Mouse (Mus musculus) T-helper 17 cell (primary cell): Measurements from ENCODE around the gene Sorbs1.

Source experiments
- in situ Hi-C, 2 experiments: fragments of 300-600 bp; cut with MboI, MseI; formaldehyde crosslinking; loops; 1 replicate in 1 of 2; 2 replicates in 1 of 2; pipeline ENCODE4 v1.15.1; 2025; ENCODE audit warnings: high pct_unique_total_duplicates in 2 of 2

Gene Sorbs1

GRCm38 (mm10) chr19:40275401-40276188 lies 238.0 kb downstream of the Sorbs1 start:
- in situ Hi-C loops, result loop anchor here in 1 of 2 experiments (10.0 kb wide), 1 partner anchor 1319 kb away; no protein-coding TSS in a partner anchor

GRCm38 (mm10) chr19:40272674-40273073 lies 240.9 kb downstream of the Sorbs1 start:
- in situ Hi-C loops, result loop anchor here (5.0 to 25.0 kb wide), 4 partner anchors 95 to 1460 kb away; partner anchors contain the start of gene Noc3l (in 1 of the 2)

- in situ Hi-C loops, result loop anchor here (5.0 to 25.0 kb wide), 4 partner anchors 96 to 1459 kb away; partner anchors contain the start of gene Noc3l (in 1 of the 2)
Measured at GRCm38 (mm10) chr19:40271308-40271892, 242.2 kb downstream of the Sorbs1 start, which contains the start of gene Pdlim1. Gene Pdlim1, minus strand, starts transcription at chr19:40271842.

- in situ Hi-C loops, result loop anchor here (5.0 to 25.0 kb wide), 4 partner anchors 97 to 1458 kb away; partner anchors contain the start of gene Noc3l (in 1 of the 2)
Measured at GRCm38 (mm10) chr19:40270351-40271307, 242.9 kb downstream of the Sorbs1 start.

- in situ Hi-C loops, result loop anchor here in 1 of 2 experiments (25.0 kb wide), 2 partner anchors 1093 to 1457 kb away; partner anchors contain the start of gene Noc3l
Measured at GRCm38 (mm10) chr19:40269526-40269925, 244.1 kb downstream of the Sorbs1 start.

GRCm38 (mm10) chr19:40268493-40268892 lies 245.1 kb downstream of the Sorbs1 start:
- in situ Hi-C loops, result loop anchor here in 1 of 2 experiments (25.0 kb wide), 2 partner anchors 1094 to 1456 kb away; partner anchors contain the start of gene Noc3l

- in situ Hi-C loops, result loop anchor here in 1 of 2 experiments (25.0 kb wide), 2 partner anchors 1095 to 1455 kb away; partner anchors contain the start of gene Noc3l
Measured at GRCm38 (mm10) chr19:40267380-40267779, 246.2 kb downstream of the Sorbs1 start.

- in situ Hi-C loops, result loop anchor here in 1 of 2 experiments (25.0 kb wide), 2 partner anchors 1103 to 1447 kb away; partner anchors contain the start of gene Noc3l
Measured at GRCm38 (mm10) chr19:40259485-40259884, 254.1 kb downstream of the Sorbs1 start.

GRCm38 (mm10) chr19:40257396-40257795 lies 256.2 kb downstream of the Sorbs1 start:
- in situ Hi-C loops, result loop anchor here in 1 of 2 experiments (25.0 kb wide), 2 partner anchors 1105 to 1445 kb away; partner anchors contain the start of gene Noc3l

GRCm38 (mm10) chr19:40256376-40257050 lies 257.1 kb downstream of the Sorbs1 start:
- in situ Hi-C loops, result loop anchor here in 1 of 2 experiments (25.0 kb wide), 2 partner anchors 1106 to 1444 kb away; partner anchors contain the start of gene Noc3l

GRCm38 (mm10) chr19:40255561-40255960 lies 258.0 kb downstream of the Sorbs1 start:
- in situ Hi-C loops, result loop anchor here in 1 of 2 experiments (25.0 kb wide), 2 partner anchors 1107 to 1443 kb away; partner anchors contain the start of gene Noc3l

- in situ Hi-C loops, result loop anchor here in 1 of 2 experiments (25.0 kb wide), 2 partner anchors 1108 to 1442 kb away; partner anchors contain the start of gene Noc3l
Measured at GRCm38 (mm10) chr19:40254741-40255140, 258.8 kb downstream of the Sorbs1 start.

GRCm38 (mm10) chr19:40253768-40254167 lies 259.8 kb downstream of the Sorbs1 start:
- in situ Hi-C loops, result loop anchor here in 1 of 2 experiments (25.0 kb wide), 2 partner anchors 1109 to 1441 kb away; partner anchors contain the start of gene Noc3l

- in situ Hi-C loops, result loop anchor here in 1 of 2 experiments (25.0 kb wide), 2 partner anchors 1111 to 1439 kb away; partner anchors contain the start of gene Noc3l
Measured at GRCm38 (mm10) chr19:40251115-40251514, 262.5 kb downstream of the Sorbs1 start.

- in situ Hi-C loops, result no loop called here
Measured at GRCm38 (mm10) chr19:40249352-40249751, 264.2 kb downstream of the Sorbs1 start.

GRCm38 (mm10) chr19:40248476-40248875 lies 265.1 kb downstream of the Sorbs1 start:
- in situ Hi-C loops, result no loop called here

- in situ Hi-C loops, result no loop called here
Measured at GRCm38 (mm10) chr19:40247268-40247666, 266.3 kb downstream of the Sorbs1 start.

- in situ Hi-C loops, result no loop called here
Measured at GRCm38 (mm10) chr19:40246646-40247267, 266.8 kb downstream of the Sorbs1 start.
